Mouse (Mus musculus): ENCODE measurements at regions not wholly inside any gene's neighbourhood (a gene's known extent, or its start where the extent isn't known, plus 50 kb on each side); places are given as distances from the start of the nearest gene placed in this dataset.

GRCm38 (mm10) chr3:66550920-66551319 is 254.3 kb upstream of the Veph1 start:
- no peak for TF ChIP-seq CHD2 (IDR thresholded peaks at IDR 0.05; ENCODE audit: low read depth, low read length)
- TF ChIP-seq ZC3H11A (IDR thresholded peaks at IDR 0.05; ENCODE audit: borderline replicate concordance, low read depth, low read length), result no peak
- TF ChIP-seq MAFK (IDR thresholded peaks at IDR 0.05; ENCODE audit: insufficient read depth, low read depth, low read length), result no peak
- TF ChIP-seq HCFC1 (IDR thresholded peaks at IDR 0.05; ENCODE audit: borderline replicate concordance, insufficient read depth, low read length), result no peak
